ENCODE assay signal across 23 mouse cellular contexts in genomic region chr12:82603979-82604378, GRCm38 (mm10). TPM values are rescaled to one million over a fixed set of nuclear protein-coding genes. Genes with fewer than 3 reads are reported as not detected.
DNase-seq lines count a peak whose midpoint lies in the region; ATAC-seq and TF ChIP-seq lines count a peak whose summit lies in the region.
"Had no signal": no experiment of that assay in that cellular context is flagged by ENCODE, and none has a peak within 500 bp of the region (broad histone marks: within the 10 kb centered on the region; RNA-seq: fewer than 3 reads in every experiment).

No protein-coding gene starts in this region.

- TF ChIP-seq CTCF in heart, postnatal 0 days (IDR thresholded peaks at IDR 0.05; ENCODE audit: low read depth), result no peak

- H3K9ac ChIP-seq in heart, postnatal 0 days (replicated peaks; ENCODE audit: low read depth, low read length), result no peak overlapping the region
- no peak overlapping the region for H3K9ac ChIP-seq in heart, embryonic 12.5 days
- H3K9ac ChIP-seq: embryonic facial prominence, embryonic 12.5 days; forebrain, embryonic 13.5 days; forebrain, embryonic 15.5 days; forebrain, postnatal 0 days had no signal

- 0 out of 2 replicates have a peak, but pooled peaks cover 5% of the 10 kb centered on the region for H3K4me1 ChIP-seq in heart, postnatal 0 days (ENCODE audit: control insufficient read depth, insufficient read depth)
- H3K4me1 ChIP-seq in heart, embryonic 12.5 days (replicated peaks), result peaks cover 11% of the 10 kb centered on the region
- H3K4me1 ChIP-seq: embryonic facial prominence, embryonic 12.5 days had no signal

- no peaks in the 10 kb centered on the region for H3K36me3 ChIP-seq in heart, postnatal 0 days (replicated peaks; ENCODE audit: control insufficient read depth, insufficient read depth, low read length)
- no peaks in the 10 kb centered on the region for H3K36me3 ChIP-seq in heart, embryonic 12.5 days
- H3K36me3 ChIP-seq: embryonic facial prominence, embryonic 10.5 days; embryonic facial prominence, embryonic 12.5 days; forebrain, embryonic 15.5 days; G1E had no signal

- WGBS in heart, postnatal 0 days, result 25% methylated on average over 4 of the region's 4 CpGs
- WGBS in heart, embryonic 12.5 days, result 27% methylated on average over 4 of the region's 4 CpGs

- no peak overlapping the region for H3K4me2 ChIP-seq in heart, postnatal 0 days (ENCODE audit: low read depth, low read length)
- no peak overlapping the region for H3K4me2 ChIP-seq in heart, embryonic 12.5 days
- H3K4me2 ChIP-seq: embryonic facial prominence, embryonic 12.5 days; forebrain, embryonic 13.5 days; forebrain, embryonic 15.5 days had no signal

- intact Hi-C loops in heart, postnatal 36 days (cut with DNase I), result no loop called here

- H3K9me3 ChIP-seq in heart, postnatal 0 days (replicated peaks; ENCODE audit: control insufficient read depth, low read length), result no peaks in the 10 kb centered on the region
- no peaks in the 10 kb centered on the region for H3K9me3 ChIP-seq in heart, embryonic 12.5 days (replicated peaks)
- H3K9me3 ChIP-seq: embryonic facial prominence, embryonic 10.5 days; embryonic facial prominence, embryonic 12.5 days; forebrain, embryonic 13.5 days; forebrain, embryonic 15.5 days; G1E had no signal

- H3K27ac ChIP-seq in heart, postnatal 0 days (ENCODE audit: low read depth), result no peak overlapping the region
- no peak overlapping the region for H3K27ac ChIP-seq in heart, embryonic 12.5 days (ENCODE audit: poor library complexity, severe bottlenecking)
- H3K27ac ChIP-seq: embryonic facial prominence, embryonic 10.5 days; embryonic facial prominence, embryonic 12.5 days; forebrain, embryonic 13.5 days; forebrain, embryonic 15.5 days had no signal

- H3K4me3 ChIP-seq in heart, postnatal 0 days (ENCODE audit: low read depth, low read length), result no peak overlapping the region
- no peak overlapping the region for H3K4me3 ChIP-seq in heart, embryonic 12.5 days
- H3K4me3 ChIP-seq: embryonic facial prominence, embryonic 10.5 days; embryonic facial prominence, embryonic 12.5 days; forebrain, embryonic 13.5 days; forebrain, embryonic 15.5 days had no signal

- DNase-seq in heart, adult 11 months, result peak; percentile 61
- no peak for DNase-seq in heart, postnatal 36 days
- DNase-seq in heart, postnatal 0 days (ENCODE audit: low spot score), result no peak
- DNase-seq in Muller cell, postnatal 12 days (ENCODE audit: inconsistent ontology term), result peak; percentile 90
- DNase-seq in ZHBTc4 (ENCODE audit: low read depth, low spot score), result peak; percentile 22
- DNase-seq in layer of hippocampus, postnatal 10 days (ENCODE audit: low spot score in 2 of 2), result no peak
- DNase-seq: adrenal gland, adult 2 months; adrenal gland, postnatal 14 days; adrenal gland, postnatal 36 days; B cell, adult 2 months; cerebellum, adult 11-12 months; cerebellum, adult 9-10 months; cerebellum, postnatal 10 days; cerebellum, postnatal 25 days; forebrain, postnatal 0 days had no signal

- TF ChIP-seq EP300 in heart, postnatal 0 days (IDR thresholded peaks at IDR 0.05; ENCODE audit: low read depth), result no peak

- peak; percentile 41; the same call in 1 of the 2 replicates for ATAC-seq in heart, postnatal 0 days (ENCODE audit: insufficient read depth, low read depth)
- ATAC-seq in heart, embryonic 12.5 days (ENCODE audit: insufficient number of reproducible peaks, low FRiP score), result no peak
- ATAC-seq: CD4-positive, CD25-positive, alpha-beta regulatory T cell, adult 4 months; forebrain, postnatal 0 days had no signal

- H3K27me3 ChIP-seq in heart, postnatal 0 days (ENCODE audit: control insufficient read depth, insufficient read depth, low read length), result no peaks in the 10 kb centered on the region
- H3K27me3 ChIP-seq in heart, embryonic 12.5 days (replicated peaks), result no peaks in the 10 kb centered on the region
- H3K27me3 ChIP-seq: CH12.LX; embryonic facial prominence, embryonic 12.5 days; forebrain, embryonic 13.5 days; forebrain, embryonic 15.5 days had no signal

RNA-seq across cellular contexts. Expression of gene Rgs6, which starts 15.9 kb away (rescaled TPM):
- total RNA-seq in heart, postnatal 36 days (2021), result 10 to 100 TPM; 10.7 to 11.7 TPM
- total RNA-seq in heart, postnatal 0 days (2014; rRNA removed; ENCODE audit: low replicate concordance), result 12.1 and 16.8 TPM in 2 replicates
- 14.8 and 16.5 TPM in 2 replicates for polyA plus RNA-seq in heart, postnatal 0 days (2015; fragmentation: Nextera tagmentation; extraction: Ambion mirVana)
- polyA plus RNA-seq in heart, embryonic 12.5 days (2016; fragmentation: Nextera tagmentation; extraction: Ambion mirVana), result 15.2 and 17.7 TPM in 2 replicates
- total RNA-seq in layer of hippocampus, postnatal 10 days (2021), result 10 to 100 TPM; 20.6 to 20.7 TPM
- total RNA-seq: CH12.LX had no signal
- polyA plus RNA-seq: G1E had no signal

Comparison
In these comparisons a context has a peak if more than half of its experiments do, and no peak if none do; other contexts are left out.
1. DNase-seq: peak in heart, adult 11 months (single experiment), Muller cell, postnatal 12 days (single experiment) and ZHBTc4 (single experiment); none in heart, postnatal 36 days (0 of 2), heart, postnatal 0 days (single experiment) and layer of hippocampus, postnatal 10 days (0 of 2).